Mouse (Mus musculus) liver (tissue): Measurements from ENCODE around the gene Vps50.
A peak's percentile ranks its signal among the peaks of the same experiment; 100 is the strongest.
"Not testable (repeated sequence)": the region's sequence is repeated elsewhere in the genome, so short reads cannot be mapped to it uniquely, and the experiment has no call there.

ENCODE experiments used
- DNase-seq: peaks from one replicate; pipeline ENCODE4 v3.0.0-alpha.2; 2020; ENCODE audit warnings: mixed read lengths

Vps50 gene

GRCm38 (mm10) chr6:3498162-3498848, at the start of gene Vps50, which contains the start of gene Hepacam2:
Gene Vps50, plus strand, starts transcription at chr6:3498382.
Gene Hepacam2, minus strand, starts transcription at chr6:3498298.
- peak; percentile 83 for DNase-seq

DNA sequence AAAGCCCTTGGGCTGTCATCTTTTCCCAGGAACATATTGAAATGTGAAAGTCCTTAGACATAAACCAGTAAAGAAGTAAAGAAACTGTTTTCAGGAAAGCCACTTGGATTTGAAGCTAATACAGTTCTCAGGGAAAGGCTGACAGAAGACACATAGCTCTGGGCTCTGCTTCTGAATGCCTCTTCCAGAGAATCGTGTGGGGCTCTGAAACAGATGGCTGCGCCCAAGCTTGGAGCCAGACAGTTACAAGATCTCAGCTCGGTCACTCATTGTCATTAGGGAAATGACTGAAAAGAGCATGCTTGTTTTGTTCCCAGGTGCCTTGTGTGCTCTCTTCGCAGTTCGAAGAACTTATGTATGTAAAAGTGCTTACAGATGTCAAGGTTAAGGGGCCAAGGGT, 43.8 kb upstream of the Vps50 start:
- DNase-seq, result no peak

DNA sequence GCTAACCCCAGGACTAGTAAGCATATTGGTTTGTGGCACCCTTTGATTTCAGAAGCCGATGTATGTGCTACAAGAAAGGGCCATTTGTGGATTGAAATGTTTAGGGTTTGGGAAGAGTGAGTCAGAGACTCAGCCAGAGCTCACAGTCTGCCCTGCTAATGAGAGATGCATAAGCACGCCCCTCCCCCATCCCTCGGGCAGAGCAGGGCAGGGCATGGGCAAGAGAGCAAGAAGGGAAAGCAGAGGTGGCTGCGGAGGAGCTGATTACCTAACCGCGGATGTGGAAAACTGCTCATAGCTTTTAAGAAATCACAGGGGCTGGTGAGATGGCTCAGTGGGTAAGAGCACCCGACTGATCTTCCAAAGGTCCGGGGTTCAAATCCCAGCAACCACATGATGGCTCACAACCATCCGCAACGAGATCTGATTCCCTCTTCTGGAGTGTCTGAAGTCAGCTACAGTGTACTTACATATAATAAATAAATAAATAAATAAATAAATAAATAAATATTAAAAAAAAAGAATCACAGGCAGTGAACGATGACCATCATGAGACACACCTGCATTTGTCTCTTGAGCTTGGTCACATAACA, 42.1 kb upstream of the Vps50 start:
- DNase-seq, result no peak

DNA sequence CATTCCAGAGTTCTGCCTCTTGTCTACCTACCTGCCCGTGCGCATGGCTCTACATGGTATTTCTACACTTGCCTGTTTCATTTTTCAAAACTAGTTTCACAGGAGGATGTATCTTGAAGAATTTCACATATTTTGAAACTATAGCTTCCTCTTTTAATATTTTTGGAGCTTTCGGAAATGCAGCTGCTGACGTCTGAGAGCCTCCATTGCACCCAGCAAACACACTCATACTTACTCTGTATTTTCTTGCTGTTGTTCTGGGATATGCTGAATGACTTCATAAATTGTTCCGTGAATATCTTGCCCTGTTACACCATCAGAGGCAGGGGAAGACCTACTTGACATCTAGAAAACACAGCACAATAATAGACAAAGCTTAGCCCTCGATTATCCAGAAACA, 35.2 kb upstream of the Vps50 start:
- DNase-seq, result no peak

- no peak for DNase-seq
These were observed 34.6 kb upstream of the Vps50 start for GRCm38 (mm10) chr6:3463594-3463993.

DNA sequence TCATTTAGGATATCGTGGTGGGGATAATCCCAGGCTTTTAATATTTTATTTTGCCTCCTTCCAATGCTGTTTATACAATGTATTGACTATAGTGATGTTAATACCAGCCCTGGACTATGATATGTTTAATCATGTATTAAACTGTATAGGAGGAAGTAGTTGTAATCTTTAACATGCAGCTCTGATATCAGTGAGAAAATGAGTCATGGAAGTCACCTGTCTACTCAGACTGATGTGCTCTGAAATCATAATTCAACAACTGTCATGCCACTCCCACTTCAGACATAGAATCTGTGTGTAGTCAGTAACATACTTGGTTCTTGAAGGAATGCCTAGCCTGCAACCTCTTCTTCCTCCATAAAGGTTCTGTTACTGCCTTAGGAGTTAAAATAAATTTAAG, 29.6 kb upstream of the Vps50 start:
- no peak for DNase-seq

- no peak for DNase-seq
These were observed 27.5 kb upstream of the Vps50 start for GRCm38 (mm10) chr6:3470706-3471105.

GRCm38 (mm10) chr6:3476299-3476698, 21.9 kb upstream of the Vps50 start:
- no peak for DNase-seq

GRCm38 (mm10) chr6:3479853-3480252, 18.3 kb upstream of the Vps50 start:
- no peak for DNase-seq

DNA sequence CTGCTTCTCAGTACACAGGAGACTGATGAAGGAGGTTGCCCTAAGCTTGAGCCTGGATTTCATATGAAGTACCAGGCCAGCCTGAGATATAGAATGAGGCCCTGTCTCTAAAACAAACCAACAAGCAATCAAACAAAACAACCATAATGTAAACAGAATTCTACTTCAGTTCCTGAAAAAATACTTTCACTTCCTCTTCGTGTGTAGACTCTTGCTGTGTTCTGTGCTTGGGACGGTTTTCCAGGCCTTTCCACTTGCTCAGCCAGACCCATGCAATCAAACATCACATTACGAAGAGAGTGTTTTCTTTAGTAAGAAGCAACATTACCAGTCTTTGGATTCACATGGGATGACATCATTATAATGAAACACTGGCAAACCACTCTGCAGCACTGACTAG, 16.5 kb upstream of the Vps50 start:
- DNase-seq, result no peak

GRCm38 (mm10) chr6:3485133-3485532, 13.0 kb upstream of the Vps50 start:
- DNase-seq, result no peak

GRCm38 (mm10) chr6:3487355-3487754, 10.8 kb upstream of the Vps50 start:
- no peak for DNase-seq

DNA sequence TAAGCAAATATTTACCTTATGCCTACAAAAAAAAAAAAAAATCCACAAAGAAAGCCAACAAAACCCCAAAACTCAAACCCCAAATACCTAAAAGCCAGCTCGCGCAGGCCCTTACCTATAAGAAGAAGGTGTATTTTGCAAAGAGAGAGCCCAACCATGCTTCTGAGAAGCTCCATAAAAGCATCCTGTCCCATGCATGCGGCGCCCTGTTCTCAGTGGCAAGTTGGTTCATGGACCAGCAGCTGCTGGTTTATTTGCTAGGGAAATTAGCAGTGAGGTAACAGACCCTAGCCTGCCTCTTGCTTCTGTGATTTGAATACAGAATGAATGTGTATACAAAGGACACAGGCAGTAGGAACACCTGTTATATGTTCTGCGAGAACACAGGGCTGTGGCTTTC, 3.9 kb upstream of the Vps50 start:
- no peak for DNase-seq

DNA sequence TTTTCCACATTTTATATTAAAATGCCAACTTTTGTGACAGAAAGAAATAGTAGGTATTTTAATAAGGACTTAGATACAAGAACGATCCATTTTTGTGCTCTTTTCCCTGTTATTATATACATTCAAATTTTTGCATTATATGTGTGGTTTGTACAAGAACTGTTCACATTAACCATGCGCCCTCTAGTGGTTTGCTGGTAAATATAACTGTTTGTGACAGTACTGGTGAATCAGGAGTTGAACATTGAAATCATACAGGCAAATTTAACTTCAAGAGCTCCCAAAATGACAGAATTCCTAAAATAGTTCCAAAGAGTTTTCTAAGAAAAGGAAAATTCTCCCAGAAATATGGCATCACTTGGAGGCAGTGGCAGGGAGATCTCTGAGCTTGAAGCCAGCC, 2.0 kb upstream of the Vps50 start:
- DNase-seq, result no peak

GRCm38 (mm10) chr6:3500286-3500685, 2.1 kb downstream of the Vps50 start:
- DNase-seq, result no peak

DNA sequence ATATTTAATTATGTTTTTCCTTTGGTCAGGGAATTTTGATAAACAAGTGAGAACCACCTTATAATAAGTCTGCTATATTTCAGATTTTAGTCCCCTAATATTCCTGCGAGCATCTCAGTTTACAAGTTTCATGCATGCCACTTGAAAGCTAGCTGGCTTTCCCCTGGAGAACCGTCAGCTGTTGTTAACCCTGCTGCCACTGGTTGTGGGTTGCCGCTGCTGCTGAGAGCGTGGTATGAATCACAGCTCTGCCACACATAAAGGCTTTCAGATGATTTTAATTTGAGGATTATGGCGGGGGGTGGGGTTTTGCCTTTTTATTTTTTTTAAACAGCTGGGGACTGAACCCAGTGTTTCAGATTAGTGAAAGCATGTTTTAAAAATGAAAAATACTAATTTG, 7.1 kb downstream of the Vps50 start:
- DNase-seq, result no peak

DNA sequence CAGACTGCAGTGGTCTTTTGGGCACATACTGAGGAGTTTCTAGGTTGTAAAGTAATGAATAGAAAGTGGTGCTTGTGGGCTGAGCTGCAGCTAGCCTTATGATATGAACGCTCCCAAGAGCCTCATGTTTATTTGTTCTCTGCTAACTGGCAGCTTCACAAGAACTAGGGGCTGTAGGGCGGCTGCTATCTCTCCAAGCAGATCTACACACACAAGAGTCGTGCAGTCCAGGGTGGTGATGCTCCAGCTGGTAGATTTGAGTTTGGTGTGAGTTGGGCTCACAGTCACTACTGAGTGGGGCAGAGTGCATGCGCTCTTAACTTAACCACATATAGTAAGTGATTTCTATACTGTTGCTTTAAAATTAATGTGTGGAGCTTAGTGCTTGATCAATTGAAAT, 8.9 kb downstream of the Vps50 start:
- no peak for DNase-seq

- not testable (repeated sequence) for DNase-seq
These were observed 10.0 kb downstream of the Vps50 start for GRCm38 (mm10) chr6:3508151-3508550.

DNA sequence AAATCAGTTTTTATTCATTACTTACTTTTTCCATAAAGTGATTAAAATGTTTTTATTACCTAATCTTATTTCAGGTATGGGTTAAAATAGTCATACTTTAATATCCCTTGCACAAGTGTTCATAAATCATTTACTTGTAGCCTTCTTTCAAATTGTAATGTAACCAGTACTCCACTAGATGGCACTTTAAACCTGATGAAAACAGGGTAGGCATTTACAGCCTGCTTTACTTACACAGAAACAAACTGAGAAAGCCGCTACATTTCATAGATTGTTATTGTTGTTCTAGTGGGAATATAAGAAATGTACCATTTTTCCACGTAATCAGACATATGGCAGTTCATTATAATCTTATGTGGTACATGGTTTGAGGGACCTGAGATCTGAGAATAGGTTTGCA, 11.6 kb downstream of the Vps50 start:
- DNase-seq, result no peak

DNA sequence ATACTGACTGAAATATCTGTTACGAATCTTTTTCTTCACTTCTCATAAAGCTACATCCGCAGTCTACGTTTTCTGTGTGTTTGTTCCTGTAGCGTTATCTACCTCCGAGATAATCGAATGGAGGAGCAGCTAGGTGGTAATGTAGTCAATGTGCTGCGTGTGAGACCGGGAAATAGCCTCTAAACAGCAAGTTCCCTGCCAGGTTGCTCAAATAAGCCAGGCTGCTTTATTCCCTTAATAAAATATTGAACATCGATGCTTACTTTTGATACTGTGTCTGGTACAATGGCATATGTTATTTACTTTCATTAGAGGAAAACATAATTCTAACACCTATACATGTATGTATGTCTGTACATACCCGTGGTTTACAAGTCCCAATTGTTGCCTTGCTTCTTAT, 12.9 kb downstream of the Vps50 start:
- DNase-seq, result no peak

GRCm38 (mm10) chr6:3511612-3512011, 13.4 kb downstream of the Vps50 start:
- DNase-seq, result no peak

- no peak for DNase-seq
These were observed 14.4 kb downstream of the Vps50 start for GRCm38 (mm10) chr6:3512611-3513010.

DNA sequence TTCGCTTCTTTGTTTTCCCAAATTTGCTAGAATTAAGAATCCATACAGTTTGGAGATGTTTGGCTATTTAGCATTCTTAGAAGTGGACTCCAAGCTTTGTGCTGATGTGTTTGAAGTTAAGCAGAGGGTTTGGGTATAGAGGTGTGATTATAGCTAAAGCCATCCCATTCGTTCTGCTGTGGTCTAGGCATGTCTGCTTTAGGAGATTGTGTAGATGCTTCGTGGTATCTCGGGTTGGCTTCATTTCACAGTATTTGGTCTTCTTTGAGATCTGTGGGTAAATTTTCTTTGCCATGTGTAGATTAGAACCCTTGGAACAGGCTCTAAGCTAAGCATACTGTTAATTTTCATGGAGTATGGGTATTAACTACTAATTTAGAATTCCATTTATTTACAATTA, 30.0 kb downstream of the Vps50 start:
- no peak for DNase-seq

DNA sequence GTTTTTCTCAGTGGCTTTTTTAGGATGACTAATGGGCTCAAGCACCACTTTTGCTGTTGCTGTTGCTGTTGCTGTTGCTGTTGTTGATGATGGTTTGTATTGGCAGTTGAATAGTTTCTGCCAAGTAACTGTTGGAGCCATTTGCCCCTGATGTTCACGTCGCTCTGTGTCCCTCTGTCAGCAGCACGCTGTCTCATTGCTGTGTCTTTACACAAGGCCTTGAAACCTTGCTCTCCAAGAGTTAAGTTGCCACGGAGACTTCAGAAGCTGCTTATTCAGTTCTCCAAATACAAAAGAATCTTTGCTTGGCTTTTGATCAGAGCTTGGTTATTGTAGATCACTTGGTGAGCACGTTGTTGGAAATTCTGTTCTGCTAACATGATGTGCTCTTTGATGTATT, 33.3 kb downstream of the Vps50 start:
- DNase-seq, result no peak

- no peak for DNase-seq
These were observed 37.9 kb downstream of the Vps50 start for GRCm38 (mm10) chr6:3536048-3536447.
